Mouse (Mus musculus) kidney, embryonic 16.5 days (tissue): ENCODE measurements at regions not wholly inside any gene's neighbourhood (a gene's known extent, or its start where the extent isn't known, plus 50 kb on each side); places are given as distances from the start of the nearest gene placed in this dataset.

Experiments used
- ATAC-seq: fragments of 200-750 bp; cut with Nextera tagmentation; 2 replicates; pipeline ENCODE4 v1.8.0; 2017; ENCODE audit warnings: moderate TSS enrichment; ENCODE audit not compliant: low FRiP score, low TSS enrichment
- H3K27ac ChIP-seq: fragments of 300-500 bp; sonication (generic); 2 replicates; pipeline ENCODE4 v1.5.1; 2014; ENCODE audit warnings: low read length
- H3K27me3 ChIP-seq: fragments of 300-500 bp; sonication (generic); 2 replicates; pipeline ENCODE4 v1.6.1; 2014; ENCODE audit warnings: low read length, control low read depth, mixed read lengths; ENCODE audit not compliant: insufficient read depth
- H3K36me3 ChIP-seq: fragments of 300-500 bp; sonication (generic); 2 replicates; pipeline ENCODE4 v1.6.1; 2014; ENCODE audit warnings: low read length, control low read depth, mixed read lengths; ENCODE audit not compliant: insufficient read depth
- H3K4me1 ChIP-seq: fragments of 300-500 bp; sonication (generic); 2 replicates; pipeline ENCODE4 v1.6.1; 2014; ENCODE audit warnings: low read length, control low read depth, mixed read lengths; ENCODE audit not compliant: insufficient read depth
- H3K4me2 ChIP-seq: fragments of 300-500 bp; sonication (generic); replicated peaks from 2 replicates; pipeline ENCODE4 v1.6.1; 2014; ENCODE audit warnings: low read depth, low read length
- H3K4me3 ChIP-seq: fragments of 300-500 bp; sonication (generic); 2 replicates; pipeline ENCODE4 v1.5.1; 2014; ENCODE audit warnings: mild to moderate bottlenecking, low read length
- H3K9ac ChIP-seq: fragments of 300-500 bp; sonication (generic); replicated peaks from 2 replicates; pipeline ENCODE4 v1.6.1; 2014; ENCODE audit warnings: low read length
- H3K9me3 ChIP-seq: fragments of 300-500 bp; sonication (generic); 2 replicates; pipeline ENCODE4 v1.6.1; 2016; ENCODE audit warnings: low read length, control low read depth
- WGBS: fragments of 180-500 bp; shearing (Covaris S2); extraction: QIAGEN DNeasy Blood & Tissue Kit; methylation state at CpG from one replicate; pipeline ENCODE4 v1.1.7; 2014; 5-methylcytosine and 5-hydroxymethylcytosine counted together

- H3K27ac ChIP-seq, result no peak overlapping the region
- no peak overlapping the region for H3K9ac ChIP-seq
- H3K4me1 ChIP-seq, result no peaks in the 10 kb centered on the region; the same call in 1 of the 2 replicates
- no peaks in the 10 kb centered on the region for H3K36me3 ChIP-seq
- ATAC-seq, result no peak
- H3K9me3 ChIP-seq, result no peaks in the 10 kb centered on the region
- H3K4me2 ChIP-seq, result no peak overlapping the region
- H3K4me3 ChIP-seq, result no peak overlapping the region
- WGBS, result 66% methylated on average over 7 of the region's 7 CpGs
- H3K27me3 ChIP-seq, result no peaks in the 10 kb centered on the region
Measured at GRCm38 (mm10) chr19:30330792-30331191, 98.0 kb downstream of the Mbl2 start.

DNA sequence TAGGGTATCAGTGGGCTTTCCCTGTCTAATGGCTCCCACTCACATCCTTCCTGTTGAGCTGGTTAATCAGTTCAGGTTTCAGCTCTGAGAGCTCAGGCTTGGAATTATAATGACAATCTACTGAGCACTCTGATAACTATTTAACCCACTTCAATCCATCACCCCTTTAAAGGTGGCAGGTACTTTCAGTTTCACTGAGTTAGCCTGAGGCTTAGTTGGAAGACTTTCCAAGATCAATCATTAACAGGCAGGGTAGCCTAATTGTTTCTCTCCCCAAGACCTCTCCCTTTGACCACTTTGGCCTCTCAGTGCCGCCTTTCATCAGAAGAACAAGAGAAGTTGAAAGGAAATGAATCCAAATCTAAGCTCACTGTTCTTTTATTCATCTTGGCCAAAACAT, 99.1 kb downstream of the Mbl2 start:
- Histone ChIP-seq H3K9me3 (no peaks in the 10 kb centered on the region), H3K9ac (no peak overlapping the region), H3K27ac (peak overlapping the region; percentile 20; the same call in 1 of the 2 replicates), H3K27me3 (no peaks in the 10 kb centered on the region), H3K4me3 (no peak overlapping the region), H3K4me2 (no peak overlapping the region), H3K4me1 (no peaks in the 10 kb centered on the region; the same call in 1 of the 2 replicates), H3K36me3 (no peaks in the 10 kb centered on the region)
- WGBS, result 54% methylated on average over 1 of the region's 1 CpGs
- peak; percentile 91 for ATAC-seq

- Histone ChIP-seq H3K27me3 (no peaks in the 10 kb centered on the region), H3K9me3 (no peaks in the 10 kb centered on the region), H3K27ac (no peak overlapping the region), H3K36me3 (no peaks in the 10 kb centered on the region), H3K4me1 (no peaks in the 10 kb centered on the region), H3K9ac (no peak overlapping the region), H3K4me3 (no peak overlapping the region), H3K4me2 (no peak overlapping the region)
- WGBS, result 90% methylated on average over 5 of the region's 5 CpGs
- no peak for ATAC-seq
Measured at GRCm38 (mm10) chr19:30344401-30344800, 111.7 kb downstream of the Mbl2 start.

GRCm38 (mm10) chr19:30348924-30349323, 116.2 kb downstream of the Mbl2 start:
- WGBS, result 79% methylated on average over 6 of the region's 6 CpGs
- no peaks in the 10 kb centered on the region for H3K4me1 ChIP-seq
- H3K9ac ChIP-seq, result no peak overlapping the region
- H3K4me3 ChIP-seq, result no peak overlapping the region
- H3K27ac ChIP-seq, result no peak overlapping the region
- H3K36me3 ChIP-seq, result no peaks in the 10 kb centered on the region
- no peak for ATAC-seq
- no peaks in the 10 kb centered on the region for H3K9me3 ChIP-seq
- no peaks in the 10 kb centered on the region for H3K27me3 ChIP-seq
- no peak overlapping the region for H3K4me2 ChIP-seq

DNA sequence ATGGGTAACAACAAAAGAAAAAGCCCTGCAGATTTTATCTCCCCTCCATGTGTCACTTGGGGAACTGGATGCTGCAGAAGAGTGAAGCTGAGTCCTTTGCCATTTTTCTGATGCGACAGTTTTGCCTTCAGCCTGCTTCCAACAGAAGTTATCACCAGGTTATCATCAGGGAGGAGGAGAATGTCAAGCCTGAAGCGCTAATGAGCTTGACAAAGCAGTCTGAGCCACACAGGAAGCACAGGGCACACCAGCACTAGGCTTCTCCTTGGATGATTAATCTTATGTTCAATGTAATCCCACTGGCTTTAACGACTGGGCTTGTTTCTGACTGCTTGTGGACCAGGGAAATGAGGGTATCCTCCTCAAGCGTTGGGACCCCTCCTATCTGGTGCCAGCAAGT, 122.2 kb downstream of the Mbl2 start:
- no peak overlapping the region for H3K9ac ChIP-seq
- no peak for ATAC-seq

DNA sequence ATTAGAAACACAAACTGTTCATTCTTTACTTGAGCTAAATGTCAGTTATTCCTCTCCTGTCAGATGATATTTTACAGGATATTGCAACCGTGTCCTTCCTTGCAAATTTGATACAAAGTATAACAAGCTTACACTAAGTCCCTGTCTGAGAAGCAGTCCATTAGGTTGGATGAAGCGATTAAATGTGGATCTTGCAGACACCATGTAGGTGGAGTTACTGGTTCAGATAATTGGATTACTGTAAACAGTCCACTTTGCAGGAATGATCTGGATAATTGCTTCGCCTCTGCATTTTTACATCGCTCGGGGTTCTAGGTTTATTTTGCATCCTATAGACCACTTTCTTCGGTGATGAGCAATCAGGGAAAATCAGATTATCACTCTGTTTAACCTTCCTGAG, 126.2 kb downstream of the Mbl2 start:
- no peak overlapping the region for H3K4me3 ChIP-seq
- WGBS, result 80% methylated on average over 6 of the region's 6 CpGs
- no peak for ATAC-seq

More for the DNA sequence above, 122.2 kb downstream of the Mbl2 start:
- Histone ChIP-seq H3K27ac (no peak overlapping the region), H3K9me3 (no peaks in the 10 kb centered on the region), H3K36me3 (no peaks in the 10 kb centered on the region), H3K4me1 (peaks cover 9% of the 10 kb centered on the region), H3K27me3 (no peaks in the 10 kb centered on the region), H3K4me3 (no peak overlapping the region), H3K4me2 (no peak overlapping the region)
- WGBS, result 6% methylated on average over 4 of the region's 4 CpGs

DNA sequence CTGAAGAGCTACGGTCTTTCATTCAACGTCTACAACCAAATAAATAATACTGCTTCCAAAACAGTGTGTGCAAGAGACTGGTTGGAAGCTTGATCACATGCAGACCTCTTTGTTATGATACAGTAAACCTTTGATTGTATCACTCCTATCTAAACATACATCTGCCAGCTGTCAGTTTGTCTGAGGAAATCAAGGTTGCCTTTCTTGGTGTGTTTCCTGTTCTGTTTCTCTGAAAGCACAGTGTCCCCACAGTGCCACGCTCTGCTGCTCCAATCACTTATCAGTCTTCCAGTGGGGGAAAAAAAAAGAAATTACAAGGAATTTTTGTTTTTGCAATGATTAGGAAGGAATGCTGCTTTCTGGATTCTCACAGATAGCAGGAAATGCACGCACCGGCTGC, 139.2 kb downstream of the Mbl2 start:
- ATAC-seq, result peak; percentile 85; the same call in 1 of the 2 replicates
- WGBS, result 31% methylated on average over 5 of the region's 5 CpGs
- H3K4me3 ChIP-seq, result no peak overlapping the region
- H3K9me3 ChIP-seq, result no peaks in the 10 kb centered on the region
- no peak overlapping the region for H3K9ac ChIP-seq
- peaks cover 9% of the 10 kb centered on the region; the same call in 1 of the 2 replicates for H3K4me1 ChIP-seq
- peak overlapping the region; percentile 84 for H3K27ac ChIP-seq
- peak overlapping the region; percentile 23; the same call in 1 of the 2 replicates for H3K4me2 ChIP-seq
- no peaks in the 10 kb centered on the region for H3K27me3 ChIP-seq
- no peaks in the 10 kb centered on the region for H3K36me3 ChIP-seq

More for the DNA sequence above, 126.2 kb downstream of the Mbl2 start:
- Histone ChIP-seq H3K9ac (no peak overlapping the region), H3K27me3 (no peaks in the 10 kb centered on the region), H3K9me3 (no peaks in the 10 kb centered on the region), H3K27ac (no peak overlapping the region), H3K4me2 (no peak overlapping the region), H3K4me1 (peaks cover 9% of the 10 kb centered on the region), H3K36me3 (no peaks in the 10 kb centered on the region)

GRCm38 (mm10) chr19:30379767-30380166, 147.0 kb downstream of the Mbl2 start:
- Histone ChIP-seq H3K36me3 (no peaks in the 10 kb centered on the region), H3K4me1 (peaks cover 6% of the 10 kb centered on the region; the same call in 1 of the 2 replicates), H3K9me3 (no peaks in the 10 kb centered on the region), H3K4me2 (0 out of 2 replicates have a peak overlapping the region, but pooled peaks have one; percentile 18), H3K27ac (no peak overlapping the region), H3K4me3 (no peak overlapping the region), H3K27me3 (no peaks in the 10 kb centered on the region), H3K9ac (no peak overlapping the region)
- 45% methylated on average over 6 of the region's 6 CpGs for WGBS
- no peak for ATAC-seq

DNA sequence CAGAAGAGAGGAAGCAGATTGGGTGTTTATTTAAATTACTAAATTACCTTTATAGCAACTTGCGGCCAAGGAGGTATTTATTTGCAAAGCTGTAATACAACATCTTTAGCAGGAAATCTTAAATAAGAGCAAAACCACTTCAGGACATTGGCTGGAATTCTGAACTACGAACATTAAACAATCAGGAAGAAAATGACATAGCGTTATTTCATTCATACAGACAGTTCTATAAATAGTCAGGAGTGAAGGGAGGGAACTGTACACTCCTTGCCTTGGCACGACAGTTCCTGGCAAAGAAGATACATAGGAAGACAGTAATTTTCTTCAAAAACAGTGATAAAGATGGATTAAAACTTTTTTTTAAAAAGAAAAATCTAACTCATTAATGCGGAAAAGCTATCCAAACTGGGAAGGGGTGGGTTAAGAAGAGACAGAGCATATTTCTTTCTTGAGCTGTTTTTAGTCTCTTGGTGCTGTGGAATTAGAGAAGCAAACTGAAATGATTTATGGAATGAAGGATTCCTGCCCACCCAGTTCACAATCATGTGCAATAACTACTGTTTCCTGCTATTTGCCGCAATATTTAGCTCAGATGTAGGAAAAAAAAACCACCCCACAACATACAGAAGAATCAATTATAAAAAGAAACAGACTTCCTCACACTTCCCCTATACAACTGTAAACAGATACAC, 147.9 kb downstream of the Mbl2 start:
- H3K9me3 ChIP-seq, result no peaks in the 10 kb centered on the region
- no peak overlapping the region for H3K9ac ChIP-seq
- WGBS, result 27% methylated on average over 6 of the region's 6 CpGs
- ATAC-seq, result peak; percentile 65; the same call in 1 of the 2 replicates
- H3K4me1 ChIP-seq, result peaks cover 6% of the 10 kb centered on the region; the same call in 1 of the 2 replicates
- H3K36me3 ChIP-seq, result no peaks in the 10 kb centered on the region
- no peak overlapping the region for H3K4me3 ChIP-seq
- 0 out of 2 replicates have a peak overlapping the region, but pooled peaks have one; percentile 13 for H3K4me2 ChIP-seq
- peak overlapping the region; percentile 43; the same call in 1 of the 2 replicates for H3K27ac ChIP-seq
- H3K27me3 ChIP-seq, result no peaks in the 10 kb centered on the region

DNA sequence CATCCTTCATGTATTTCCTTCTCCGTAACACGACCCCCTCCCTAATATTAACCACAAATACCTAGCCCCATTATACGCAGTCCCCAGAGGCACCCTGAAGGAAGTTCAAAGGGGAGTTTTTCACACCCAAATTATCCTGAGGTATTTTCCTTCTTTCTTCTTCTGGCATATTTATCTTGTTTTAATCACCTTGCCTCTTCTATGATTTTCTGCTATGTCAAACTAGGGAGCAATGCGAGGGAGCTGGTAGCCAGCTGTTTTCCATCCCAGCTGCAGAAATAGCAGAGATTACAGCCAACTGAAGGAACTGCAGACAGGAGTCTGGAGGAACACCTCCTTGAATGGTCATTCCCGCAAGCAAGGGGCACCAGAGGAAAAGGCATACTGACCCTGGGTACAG, 155.7 kb downstream of the Dkk1 start:
- 29% methylated on average over 5 of the region's 5 CpGs for WGBS
- no peak for ATAC-seq
- no peak overlapping the region for H3K27ac ChIP-seq

More for the DNA sequence above, 155.7 kb downstream of the Dkk1 start:
- H3K9me3 ChIP-seq, result no peaks in the 10 kb centered on the region
- no peaks in the 10 kb centered on the region for H3K36me3 ChIP-seq
- H3K9ac ChIP-seq, result no peak overlapping the region
- 0 out of 2 replicates have a peak, but pooled peaks cover 4% of the 10 kb centered on the region for H3K4me1 ChIP-seq
- H3K4me3 ChIP-seq, result no peak overlapping the region
- H3K27me3 ChIP-seq, result no peaks in the 10 kb centered on the region
- no peak overlapping the region; the same call in 1 of the 2 replicates for H3K4me2 ChIP-seq
